Mouse (Mus musculus) layer of hippocampus, adult 2 months (tissue): Measurements from ENCODE around the gene C9. TPM values are rescaled to one million over a fixed set of nuclear protein-coding genes. Genes with fewer than 3 reads are reported as not detected.

ENCODE experiments used
- DNase-seq, 2 experiments: peaks; one replicate each; pipeline ENCODE4 v3.0.0; 2022; ENCODE audit warnings: low spot score in 2 of 2
- H3K27ac ChIP-seq: fragments of 200-600 bp; 2 replicates; pipeline ENCODE4 v1.8.1; 2022
- H3K4me3 ChIP-seq: fragments of 200-600 bp; 2 replicates; pipeline ENCODE4 v1.8.1; 2022; ENCODE audit warnings: mild to moderate bottlenecking
- CTCF ChIP-seq: fragments of 200-600 bp; conservative IDR thresholded peaks from 2 replicates; pipeline ENCODE4 v1.8.1; 2022; ENCODE audit warnings: antibody characterized with exemption, mild to moderate bottlenecking, moderate library complexity
- long read RNA-seq, 2 experiments: library from polyadenylated mRNA; stranded (forward); transcript quantifications; one replicate each; pipeline ENCODE4 v2.0.0; 2021; ENCODE audit warnings: borderline mapping rate in 2 of 2
- total RNA-seq, 2 experiments: library from RNA; stranded (reverse); gene quantifications; 2 replicates each; pipeline ENCODE4 v1.2.3; 2021

The C9 gene
- total RNA-seq, result not detected
- long read RNA-seq, experiment 1, result 0 reads
- long read RNA-seq, experiment 2, result 0 reads

- no peak for TF ChIP-seq CTCF
- DNase-seq, result no peak
- H3K4me3 ChIP-seq, result no peak within 1 kb of the TSS
- no peak within 1 kb of the TSS for H3K27ac ChIP-seq
Measured at GRCm38 (mm10) chr15:6445135-6445534, at the start of gene C9. Gene C9 (plus strand): TSS chr15:6445327.

- no peak for DNase-seq
- Histone ChIP-seq H3K27ac (no peak overlapping the region), H3K4me3 (no peak overlapping the region)
- TF ChIP-seq CTCF, result no peak
Measured at GRCm38 (mm10) chr15:6398211-6398610, 46.9 kb upstream of the C9 start.

GRCm38 (mm10) chr15:6398881-6399280 is 46.2 kb upstream of the C9 start:
- no peak for DNase-seq
- no peak for TF ChIP-seq CTCF
- Histone ChIP-seq H3K27ac (no peak overlapping the region), H3K4me3 (no peak overlapping the region)

GRCm38 (mm10) chr15:6400115-6400514 is 45.0 kb upstream of the C9 start:
- no peak for TF ChIP-seq CTCF
- no peak overlapping the region for H3K4me3 ChIP-seq
- no peak for DNase-seq
- H3K27ac ChIP-seq, result no peak overlapping the region

- Histone ChIP-seq H3K4me3 (no peak overlapping the region), H3K27ac (no peak overlapping the region)
- no peak for TF ChIP-seq CTCF
- no peak for DNase-seq
Measured at GRCm38 (mm10) chr15:6402433-6402832, 42.7 kb upstream of the C9 start.

GRCm38 (mm10) chr15:6404172-6404571 is 41.0 kb upstream of the C9 start:
- Histone ChIP-seq H3K4me3 (no peak overlapping the region), H3K27ac (no peak overlapping the region)
- DNase-seq, result no peak
- TF ChIP-seq CTCF, result no peak

GRCm38 (mm10) chr15:6406771-6407170 is 38.4 kb upstream of the C9 start:
- no peak for DNase-seq
- no peak overlapping the region for H3K27ac ChIP-seq

GRCm38 (mm10) chr15:6409031-6409430 is 36.1 kb upstream of the C9 start:
- no peak for DNase-seq
- Histone ChIP-seq H3K27ac (no peak overlapping the region), H3K4me3 (no peak overlapping the region)
- no peak for TF ChIP-seq CTCF

More at GRCm38 (mm10) chr15:6406771-6407170, 38.4 kb upstream of the C9 start:
- no peak overlapping the region for H3K4me3 ChIP-seq
- TF ChIP-seq CTCF, result no peak

- H3K4me3 ChIP-seq, result no peak overlapping the region
- no peak overlapping the region for H3K27ac ChIP-seq
- DNase-seq, result no peak
- no peak for TF ChIP-seq CTCF
Measured at GRCm38 (mm10) chr15:6410161-6410560, 35.0 kb upstream of the C9 start.

- no peak for TF ChIP-seq CTCF
- no peak overlapping the region for H3K4me3 ChIP-seq
- no peak overlapping the region for H3K27ac ChIP-seq
- DNase-seq, result no peak
Measured at GRCm38 (mm10) chr15:6411334-6411733, 33.8 kb upstream of the C9 start.

- TF ChIP-seq CTCF, result no peak
- Histone ChIP-seq H3K4me3 (no peak overlapping the region), H3K27ac (no peak overlapping the region)
- no peak for DNase-seq
Measured at GRCm38 (mm10) chr15:6415317-6415716, 29.8 kb upstream of the C9 start.

GRCm38 (mm10) chr15:6431777-6432176 is 13.3 kb upstream of the C9 start:
- Histone ChIP-seq H3K4me3 (no peak overlapping the region), H3K27ac (no peak overlapping the region)
- peak; percentile 45 for TF ChIP-seq CTCF
- no peak for DNase-seq

GRCm38 (mm10) chr15:6432411-6432810 is 12.7 kb upstream of the C9 start:
- TF ChIP-seq CTCF, result no peak
- no peak overlapping the region for H3K27ac ChIP-seq
- no peak for DNase-seq
- no peak overlapping the region for H3K4me3 ChIP-seq

GRCm38 (mm10) chr15:6435281-6435680 is 9.8 kb upstream of the C9 start:
- DNase-seq, result no peak
- no peak for TF ChIP-seq CTCF
- Histone ChIP-seq H3K4me3 (no peak overlapping the region), H3K27ac (no peak overlapping the region)

GRCm38 (mm10) chr15:6435773-6436172 is 9.4 kb upstream of the C9 start:
- peak; percentile 3 to 52 for DNase-seq
- no peak overlapping the region for H3K4me3 ChIP-seq
- H3K27ac ChIP-seq, result no peak overlapping the region
- peak; percentile 92 for TF ChIP-seq CTCF
